Mouse (Mus musculus) adrenal gland, adult (tissue): ENCODE measurements around the gene Plxnc1.

Experiments
- DNase-seq, 2 experiments: peaks; one replicate each; pipeline ENCODE4 v3.0.0; 2022 to 2023; ENCODE audit warnings: low spot score in 1 of 2; ENCODE audit not compliant: inconsistent age in 2 of 2

Gene Plxnc1

GRCm38 (mm10) chr10:94944691-94945205 lies at the start of gene Plxnc1:
Plxnc1 (minus strand) TSS chr10:94944835.
- peak; percentile 46 to 68 for DNase-seq

- peak; percentile 87 to 92 for DNase-seq
Measured at GRCm38 (mm10) chr10:94992127-94992526, 47.5 kb upstream of the Plxnc1 start.

- peak; percentile 70 to 92 for DNase-seq
Measured at GRCm38 (mm10) chr10:94991564-94992097, 47.0 kb upstream of the Plxnc1 start.

GRCm38 (mm10) chr10:94990768-94991563 lies 46.3 kb upstream of the Plxnc1 start:
- peak in 1 of 2 experiments; percentile 70 for DNase-seq

- DNase-seq: no peak
Measured at GRCm38 (mm10) chr10:94989321-94989720, 44.7 kb upstream of the Plxnc1 start.

GRCm38 (mm10) chr10:94985103-94985502 lies 40.5 kb upstream of the Plxnc1 start:
- DNase-seq: no peak

GRCm38 (mm10) chr10:94982528-94982927 lies 37.9 kb upstream of the Plxnc1 start:
- DNase-seq: no peak

GRCm38 (mm10) chr10:94981466-94982138 lies 37.0 kb upstream of the Plxnc1 start:
- no peak for DNase-seq

- no peak for DNase-seq
Measured at GRCm38 (mm10) chr10:94978265-94978822, 33.7 kb upstream of the Plxnc1 start.

GRCm38 (mm10) chr10:94976329-94976728 lies 31.7 kb upstream of the Plxnc1 start:
- no peak for DNase-seq

GRCm38 (mm10) chr10:94975099-94975496 lies 30.5 kb upstream of the Plxnc1 start:
- no peak for DNase-seq

GRCm38 (mm10) chr10:94974345-94975098 lies 29.9 kb upstream of the Plxnc1 start:
- no peak for DNase-seq

GRCm38 (mm10) chr10:94971625-94972161 lies 27.1 kb upstream of the Plxnc1 start:
- DNase-seq: no peak

- no peak for DNase-seq
Measured at GRCm38 (mm10) chr10:94970221-94970620, 25.6 kb upstream of the Plxnc1 start.

- no peak for DNase-seq
Measured at GRCm38 (mm10) chr10:94967468-94967867, 22.8 kb upstream of the Plxnc1 start.

GRCm38 (mm10) chr10:94966789-94967188 lies 22.2 kb upstream of the Plxnc1 start:
- DNase-seq: no peak

GRCm38 (mm10) chr10:94965093-94965492 lies 20.5 kb upstream of the Plxnc1 start:
- DNase-seq: no peak

- no peak for DNase-seq
Measured at GRCm38 (mm10) chr10:94962005-94962404, 17.4 kb upstream of the Plxnc1 start.

GRCm38 (mm10) chr10:94961283-94961682 lies 16.6 kb upstream of the Plxnc1 start:
- no peak for DNase-seq

- peak; percentile 33 to 84 for DNase-seq
Measured at GRCm38 (mm10) chr10:94958311-94958710, 13.7 kb upstream of the Plxnc1 start.
